Mouse (Mus musculus): ENCODE data around the gene Xrcc1. TPM values are rescaled to one million over a fixed set of nuclear protein-coding genes. Genes with fewer than 3 reads are reported as not detected.
"Not testable (repeated sequence)": the region's sequence is repeated elsewhere in the genome, so short reads cannot be mapped to it uniquely, and the experiment has no call there.

Gene Xrcc1
- polyA plus RNA-seq, 1 experiment from 2014 or later: 71.7 TPM

DNA sequence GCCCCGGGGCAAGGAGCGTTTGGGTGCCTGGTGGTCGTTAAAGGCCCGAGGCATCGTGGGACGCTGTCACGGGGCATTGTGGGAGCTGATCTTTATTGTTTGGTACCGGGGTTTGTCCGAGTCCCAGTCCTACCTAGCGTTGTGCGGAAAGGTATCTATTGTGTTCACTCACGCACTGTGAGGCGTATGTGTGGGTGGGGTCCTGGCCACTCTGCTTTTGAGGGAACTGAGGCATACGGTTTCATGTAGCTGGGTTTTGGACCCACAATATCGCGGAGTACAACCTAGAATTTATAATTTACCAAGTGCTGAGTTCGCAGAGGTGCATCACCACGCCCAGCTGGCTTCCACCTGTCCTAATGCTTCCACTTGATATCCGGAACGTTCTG, 38.4 kb upstream of the Xrcc1 start:
- Histone ChIP-seq H3K4me1 (replicated peaks) (peaks cover 25% of the 10 kb centered on the region), H3K4me3 (peak overlapping the region; percentile 71), H3K36me3 (peaks cover 14% of the 10 kb centered on the region), H3K9ac (peak overlapping the region; percentile 81), H3K27ac (ENCODE audit: poor library complexity, severe bottlenecking) (peak overlapping the region; percentile 96), H3K9me3 (replicated peaks) (no peaks in the 10 kb centered on the region), H3K27me3 (replicated peaks) (peaks cover 11% of the 10 kb centered on the region), H3K4me2 (peak overlapping the region; percentile 77)
- 2% methylated on average over 20 of the region's 20 CpGs for WGBS
- ATAC-seq (ENCODE audit: insufficient number of reproducible peaks, low FRiP score): 0 out of 2 replicates have a peak, but pooled peaks have one; percentile 4

GRCm38 (mm10) chr7:24512355-24512754, 33.7 kb upstream of the Xrcc1 start, which contains the start of gene AC161166.1:
Gene AC161166.1, minus strand, starts transcription at chr7:24512455.
- ATAC-seq (ENCODE audit: insufficient number of reproducible peaks, low FRiP score): no peak
- Histone ChIP-seq H3K4me3 (no peak within 1 kb of the TSS), H3K27ac (ENCODE audit: poor library complexity, severe bottlenecking) (no peak within 1 kb of the TSS), H3K4me2 (no peak within 1 kb of the TSS), H3K9ac (no peak within 1 kb of the TSS), H3K9me3 (replicated peaks) (no peaks in the 10 kb centered on the region), H3K4me1 (replicated peaks) (0 out of 2 replicates have a peak, but pooled peaks cover 4% of the 10 kb centered on the region), H3K36me3 (peaks cover 22% of the 10 kb centered on the region), H3K27me3 (replicated peaks) (no peaks in the 10 kb centered on the region)
- 83% methylated on average over 7 of the region's 7 CpGs for WGBS

DNA sequence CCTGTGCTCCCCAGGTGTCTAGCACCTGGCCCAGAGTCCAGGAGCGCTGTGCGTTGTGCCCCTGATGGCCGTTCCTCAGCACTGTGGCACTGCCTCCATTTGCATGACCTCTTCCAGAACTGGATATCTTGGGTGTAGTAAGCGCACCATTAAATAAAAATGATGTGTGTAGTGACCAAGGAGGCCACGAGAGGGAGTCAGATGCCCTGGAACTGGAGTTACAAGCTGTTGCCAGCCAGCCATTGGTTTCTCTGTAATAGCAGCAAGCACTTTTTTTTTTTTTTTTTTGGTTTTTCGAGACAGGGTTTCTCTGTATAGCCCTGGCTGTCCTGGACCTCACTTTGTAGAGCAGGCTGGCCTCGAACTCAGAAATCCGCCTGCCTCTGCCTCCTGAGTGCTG, 29.8 kb upstream of the Xrcc1 start:
- ATAC-seq (ENCODE audit: insufficient number of reproducible peaks, low FRiP score); H3K27ac ChIP-seq (ENCODE audit: poor library complexity, severe bottlenecking); H3K4me2 ChIP-seq; H3K4me1 ChIP-seq (replicated peaks); H3K4me3 ChIP-seq; H3K9me3 ChIP-seq (replicated peaks); H3K27me3 ChIP-seq (replicated peaks); H3K9ac ChIP-seq: not testable (repeated sequence)
- WGBS: 64% methylated on average over 8 of the region's 8 CpGs
- H3K36me3 ChIP-seq: peaks cover 16% of the 10 kb centered on the region

GRCm38 (mm10) chr7:24517077-24517476, 29.0 kb upstream of the Xrcc1 start:
- WGBS: 49% methylated on average over 5 of the region's 5 CpGs
- Histone ChIP-seq H3K27ac (ENCODE audit: poor library complexity, severe bottlenecking) (no peak overlapping the region), H3K4me3 (no peak overlapping the region), H3K4me1 (replicated peaks) (no peaks in the 10 kb centered on the region), H3K9ac (no peak overlapping the region), H3K9me3 (replicated peaks) (no peaks in the 10 kb centered on the region), H3K36me3 (peaks cover 12% of the 10 kb centered on the region), H3K27me3 (replicated peaks) (no peaks in the 10 kb centered on the region), H3K4me2 (no peak overlapping the region)
- ATAC-seq (ENCODE audit: insufficient number of reproducible peaks, low FRiP score): no peak

GRCm38 (mm10) chr7:24517654-24518053, 28.4 kb upstream of the Xrcc1 start:
- no peaks in the 10 kb centered on the region for H3K27me3 ChIP-seq (replicated peaks)
- no peak overlapping the region for H3K4me3 ChIP-seq
- no peak overlapping the region for H3K4me2 ChIP-seq
- H3K9ac ChIP-seq: no peak overlapping the region
- 58% methylated on average over 6 of the region's 6 CpGs for WGBS
- H3K36me3 ChIP-seq: peaks cover 9% of the 10 kb centered on the region
- no peaks in the 10 kb centered on the region for H3K9me3 ChIP-seq (replicated peaks)
- no peak overlapping the region for H3K27ac ChIP-seq (ENCODE audit: poor library complexity, severe bottlenecking)
- no peak for ATAC-seq (ENCODE audit: insufficient number of reproducible peaks, low FRiP score)
- no peaks in the 10 kb centered on the region for H3K4me1 ChIP-seq (replicated peaks)

DNA sequence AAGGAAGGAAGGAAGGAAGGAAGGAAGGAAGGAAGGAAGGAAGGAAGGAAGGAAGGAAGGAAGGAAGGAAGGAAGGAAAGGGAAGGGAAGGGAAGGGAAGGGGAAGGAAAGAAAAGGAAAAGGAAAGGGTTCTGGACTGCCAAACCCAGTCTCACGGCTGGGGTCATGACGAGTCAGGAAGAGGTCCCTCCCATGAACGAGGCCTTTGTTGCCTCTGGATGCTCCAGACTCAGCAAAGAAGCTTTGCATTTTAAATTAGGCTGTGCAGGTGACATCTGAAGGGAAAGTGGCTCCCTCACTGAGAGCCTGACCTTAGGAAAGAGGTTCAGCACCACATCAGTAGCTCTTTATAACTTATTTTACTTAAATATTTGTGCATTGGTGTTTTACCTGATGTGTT, 27.0 kb upstream of the Xrcc1 start:
- WGBS: 46% methylated on average over 3 of the region's 3 CpGs
- Histone ChIP-seq H3K9ac (no peak overlapping the region), H3K27ac (ENCODE audit: poor library complexity, severe bottlenecking) (no peak overlapping the region), H3K4me2 (no peak overlapping the region), H3K36me3 (peaks cover 4% of the 10 kb centered on the region), H3K9me3 (replicated peaks) (no peaks in the 10 kb centered on the region), H3K4me1 (replicated peaks) (no peaks in the 10 kb centered on the region), H3K27me3 (replicated peaks) (no peaks in the 10 kb centered on the region), H3K4me3 (no peak overlapping the region)
- no peak for ATAC-seq (ENCODE audit: insufficient number of reproducible peaks, low FRiP score)

DNA sequence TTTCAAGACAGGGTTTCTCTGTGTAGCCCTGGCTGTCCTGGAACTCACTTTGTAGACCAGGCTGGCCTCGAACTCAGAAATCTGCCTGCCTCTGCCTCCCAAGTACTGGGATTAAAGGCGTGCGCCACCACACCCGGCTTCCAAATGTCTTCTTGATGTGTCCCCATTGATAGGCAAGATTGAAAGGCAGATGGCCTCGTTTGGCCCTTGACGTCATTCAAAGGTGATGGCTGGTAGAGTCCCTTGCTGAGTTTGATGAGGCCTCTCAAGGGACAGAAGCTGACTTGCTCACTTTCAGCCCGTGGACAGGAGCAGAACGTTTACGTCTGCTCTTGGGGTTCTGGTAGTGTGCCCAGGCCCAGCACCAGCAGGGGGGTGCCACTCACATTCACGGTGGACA, 26.0 kb upstream of the Xrcc1 start:
- not testable (repeated sequence) for ATAC-seq (ENCODE audit: insufficient number of reproducible peaks, low FRiP score); H3K27me3 ChIP-seq (replicated peaks); H3K4me3 ChIP-seq; H3K4me1 ChIP-seq (replicated peaks); H3K9me3 ChIP-seq (replicated peaks); H3K27ac ChIP-seq (ENCODE audit: poor library complexity, severe bottlenecking); H3K4me2 ChIP-seq; H3K36me3 ChIP-seq; H3K9ac ChIP-seq
- WGBS: 83% methylated on average over 10 of the region's 10 CpGs

GRCm38 (mm10) chr7:24522805-24523204, 23.3 kb upstream of the Xrcc1 start:
- no peak for ATAC-seq (ENCODE audit: insufficient number of reproducible peaks, low FRiP score)
- H3K9me3 ChIP-seq (replicated peaks): no peaks in the 10 kb centered on the region
- H3K4me1 ChIP-seq (replicated peaks): no peaks in the 10 kb centered on the region
- WGBS: 60% methylated on average over 5 of the region's 5 CpGs
- H3K9ac ChIP-seq: no peak overlapping the region
- H3K27me3 ChIP-seq (replicated peaks): no peaks in the 10 kb centered on the region
- no peak overlapping the region for H3K27ac ChIP-seq (ENCODE audit: poor library complexity, severe bottlenecking)
- H3K36me3 ChIP-seq: no peaks in the 10 kb centered on the region
- H3K4me3 ChIP-seq: no peak overlapping the region
- H3K4me2 ChIP-seq: no peak overlapping the region

GRCm38 (mm10) chr7:24523723-24524122, 22.4 kb upstream of the Xrcc1 start:
- Histone ChIP-seq H3K9ac (no peak overlapping the region), H3K36me3 (no peaks in the 10 kb centered on the region), H3K4me3 (no peak overlapping the region), H3K9me3 (replicated peaks) (no peaks in the 10 kb centered on the region), H3K27me3 (replicated peaks) (no peaks in the 10 kb centered on the region), H3K27ac (ENCODE audit: poor library complexity, severe bottlenecking) (no peak overlapping the region), H3K4me2 (no peak overlapping the region), H3K4me1 (replicated peaks) (no peaks in the 10 kb centered on the region)
- WGBS: 80% methylated on average over 6 of the region's 6 CpGs
- no peak for ATAC-seq (ENCODE audit: insufficient number of reproducible peaks, low FRiP score)

DNA sequence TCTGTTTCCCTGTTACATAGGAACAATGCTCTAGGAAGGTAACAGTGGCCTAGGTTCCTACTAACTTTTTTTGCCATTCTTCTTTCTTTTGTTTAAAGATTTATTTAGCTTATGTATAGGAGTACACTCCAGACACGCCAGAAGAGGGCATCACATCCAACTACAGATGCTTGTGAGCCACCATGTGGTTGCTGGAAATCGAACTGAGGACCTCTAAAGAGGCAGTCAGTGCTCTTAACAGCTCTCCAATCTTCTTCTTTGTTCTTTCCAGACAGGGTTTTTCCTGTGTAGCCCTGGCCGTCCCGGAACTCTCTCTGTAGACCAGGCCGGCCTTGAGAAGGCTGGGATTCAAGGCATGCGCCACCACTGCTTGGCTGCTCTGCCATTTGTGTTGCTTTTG, 21.1 kb upstream of the Xrcc1 start:
- Histone ChIP-seq H3K4me2 (no peak overlapping the region), H3K36me3 (no peaks in the 10 kb centered on the region), H3K27ac (ENCODE audit: poor library complexity, severe bottlenecking) (no peak overlapping the region), H3K4me3 (no peak overlapping the region), H3K9me3 (replicated peaks) (no peaks in the 10 kb centered on the region), H3K4me1 (replicated peaks) (peaks cover 8% of the 10 kb centered on the region), H3K27me3 (replicated peaks) (no peaks in the 10 kb centered on the region), H3K9ac (no peak overlapping the region)
- ATAC-seq (ENCODE audit: insufficient number of reproducible peaks, low FRiP score): no peak
- 79% methylated on average over 6 of the region's 6 CpGs for WGBS

GRCm38 (mm10) chr7:24525686-24526420, 20.2 kb upstream of the Xrcc1 start:
- Histone ChIP-seq H3K9ac (no peak overlapping the region), H3K4me3 (no peak overlapping the region), H3K36me3 (no peaks in the 10 kb centered on the region), H3K27me3 (replicated peaks) (no peaks in the 10 kb centered on the region), H3K4me2 (no peak overlapping the region), H3K4me1 (replicated peaks) (peaks cover 8% of the 10 kb centered on the region), H3K27ac (ENCODE audit: poor library complexity, severe bottlenecking) (no peak overlapping the region), H3K9me3 (replicated peaks) (no peaks in the 10 kb centered on the region)
- 86% methylated on average over 12 of the region's 12 CpGs for WGBS
- no peak for ATAC-seq (ENCODE audit: insufficient number of reproducible peaks, low FRiP score)

- Histone ChIP-seq H3K4me2 (peak overlapping the region; percentile 92; the same call in 1 of the 2 replicates), H3K4me1 (replicated peaks) (peaks cover 17% of the 10 kb centered on the region), H3K9ac (no peak overlapping the region), H3K27ac (ENCODE audit: poor library complexity, severe bottlenecking) (no peak overlapping the region), H3K4me3 (no peak overlapping the region), H3K36me3 (peaks cover 12% of the 10 kb centered on the region), H3K9me3 (replicated peaks) (no peaks in the 10 kb centered on the region), H3K27me3 (replicated peaks) (peaks cover 10% of the 10 kb centered on the region)
- 91% methylated on average over 11 of the region's 11 CpGs for WGBS
- no peak for ATAC-seq (ENCODE audit: insufficient number of reproducible peaks, low FRiP score)
Observed at GRCm38 (mm10) chr7:24528861-24529260, 17.2 kb upstream of the Xrcc1 start.
